Mouse (Mus musculus): ENCODE results near the gene Atg13. TPM values are rescaled to one million over a fixed set of nuclear protein-coding genes. Genes with fewer than 3 reads are reported as not detected.
A peak's percentile ranks its signal among the peaks of the same experiment; 100 is the strongest.

The Atg13 gene
- total RNA-seq (2012; rRNA removed), result 13.8 and 18.7 TPM in 2 replicates

DNA sequence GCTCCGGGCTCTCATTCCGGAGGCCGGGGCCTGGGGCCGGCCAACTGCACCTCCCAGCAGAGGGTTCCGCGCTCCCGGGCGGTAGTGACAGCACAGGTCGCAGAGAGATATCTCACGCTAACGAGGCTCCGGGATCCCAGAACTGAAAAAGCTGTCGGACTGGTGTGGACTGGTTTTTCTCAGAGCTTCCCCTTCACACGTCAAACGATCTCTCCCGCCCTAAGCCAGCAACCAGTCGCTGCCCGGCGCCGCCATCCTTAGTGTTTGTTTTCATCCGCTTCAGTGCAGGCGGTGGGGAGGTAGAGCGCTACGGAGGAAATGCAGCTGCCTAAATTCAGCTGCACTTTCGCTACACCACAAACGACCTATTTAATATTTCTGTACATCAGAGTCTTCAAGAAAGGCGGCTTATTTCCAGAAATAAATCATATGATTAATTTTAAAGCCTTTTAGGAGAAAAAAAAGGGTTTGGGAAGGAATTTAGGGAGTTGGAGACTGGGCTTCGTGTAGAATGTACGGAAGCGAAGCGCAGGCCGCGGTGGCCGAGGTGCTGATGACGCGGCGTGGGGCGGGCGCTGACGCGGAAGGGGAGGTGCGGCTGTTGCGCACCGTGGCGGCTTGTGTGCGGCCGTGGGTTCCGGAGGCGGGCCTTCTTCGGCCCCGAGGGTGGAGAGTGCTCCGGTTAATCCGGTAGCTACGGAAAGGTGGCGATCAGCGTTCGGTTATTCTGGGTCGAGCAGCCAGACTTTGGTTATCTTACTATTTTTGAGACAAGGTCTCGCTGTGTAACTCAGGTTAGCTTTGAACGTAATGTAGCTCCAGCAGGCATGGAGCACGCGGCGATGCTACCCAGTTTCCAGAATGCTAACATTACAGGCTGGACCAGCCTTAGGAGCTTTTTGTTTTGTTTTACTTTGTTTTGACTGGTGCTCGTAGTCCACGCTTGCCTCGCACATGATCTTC is at the start of gene Atg13, which contains the start of gene Harbi1:
TSS of gene Atg13 (minus strand) at position 305 of the 963 bp plus-strand sequence.
TSS of gene Harbi1 (plus strand) at position 581 of the 963 bp plus-strand sequence.
- Histone ChIP-seq H3K27ac (ENCODE audit: insufficient read depth, low read depth, low read length, poor library complexity, severe bottlenecking) (peak within 1 kb of the TSS; percentile 85), H3K9ac (ENCODE audit: insufficient read depth, low read depth, low read length, poor library complexity, severe bottlenecking) (peak within 1 kb of the TSS; percentile 94), H3K4me1 (ENCODE audit: control insufficient read depth in 2 of 2, insufficient read depth in 2 of 2, low read length in 2 of 2, poor library complexity in 1 of 2) (peaks cover 0 to 5% of the 10 kb centered on the region in 2 experiments; a peak in 2 of 4 replicates), H3K36me3 (ENCODE audit: control insufficient read depth, insufficient read depth, low read length, poor library complexity, severe bottlenecking) (peaks cover 8% of the 10 kb centered on the region; the same call in 1 of the 2 replicates), H3K9me3 (ENCODE audit: control insufficient read depth, insufficient read depth, low read depth, low read length) (no peaks in the 10 kb centered on the region), H3K4me3 (ENCODE audit: insufficient read depth in 1 of 2, low read depth in 1 of 2, low read length in 2 of 2, poor library complexity in 1 of 2, severe bottlenecking in 1 of 2) (peak within 1 kb of the TSS; percentile 85 to 95)
- peak; percentile 77 for DNase-seq (ENCODE audit: low read depth, low spot score)
- in situ Hi-C loops (cut with MboI; ENCODE audit: low sequenced_read_pairs in 2 of 2, unreplicated experiment in 2 of 2), result no loop called here
- TF ChIP-seq CHD2 (IDR thresholded peaks at IDR 0.05; ENCODE audit: low read depth, low read length), result peak; percentile 45; the same call in 1 of the 2 replicates
- peak; percentile 100 for TF ChIP-seq ZC3H11A (IDR thresholded peaks at IDR 0.05; ENCODE audit: borderline replicate concordance, low read depth, low read length)
- peak; percentile 71; the same call in 1 of the 2 replicates for TF ChIP-seq HCFC1 (IDR thresholded peaks at IDR 0.05; ENCODE audit: borderline replicate concordance, insufficient read depth, low read length)
- TF ChIP-seq ZNF384 (IDR thresholded peaks at IDR 0.05; ENCODE audit: low read depth, low read length), result no peak

- no peaks in the 10 kb centered on the region for H3K4me1 ChIP-seq (ENCODE audit: control insufficient read depth in 2 of 2, insufficient read depth in 2 of 2, low read length in 2 of 2, poor library complexity in 1 of 2)
- H3K9ac ChIP-seq (ENCODE audit: insufficient read depth, low read depth, low read length, poor library complexity, severe bottlenecking), result no peak overlapping the region
- no peaks in the 10 kb centered on the region for H3K9me3 ChIP-seq (ENCODE audit: control insufficient read depth, insufficient read depth, low read depth, low read length)
- H3K4me3 ChIP-seq (ENCODE audit: insufficient read depth in 1 of 2, low read depth in 1 of 2, low read length in 2 of 2, poor library complexity in 1 of 2, severe bottlenecking in 1 of 2), result no peak overlapping the region
- no peak overlapping the region for H3K27ac ChIP-seq (ENCODE audit: insufficient read depth, low read depth, low read length, poor library complexity, severe bottlenecking)
- no peak for TF ChIP-seq MAFK (IDR thresholded peaks at IDR 0.05; ENCODE audit: insufficient read depth, low read depth, low read length)
- TF ChIP-seq CHD2 (IDR thresholded peaks at IDR 0.05; ENCODE audit: low read depth, low read length), result no peak
- no peak for TF ChIP-seq ZNF384 (IDR thresholded peaks at IDR 0.05; ENCODE audit: low read depth, low read length)
- TF ChIP-seq HCFC1 (IDR thresholded peaks at IDR 0.05; ENCODE audit: borderline replicate concordance, insufficient read depth, low read length), result no peak
- no peak for TF ChIP-seq ZC3H11A (IDR thresholded peaks at IDR 0.05; ENCODE audit: borderline replicate concordance, low read depth, low read length)
- H3K36me3 ChIP-seq (ENCODE audit: control insufficient read depth, insufficient read depth, low read length, poor library complexity, severe bottlenecking), result no peaks in the 10 kb centered on the region
- no peak for DNase-seq (ENCODE audit: low read depth, low spot score)
- in situ Hi-C loops (cut with MboI; ENCODE audit: low sequenced_read_pairs in 2 of 2, unreplicated experiment in 2 of 2), result no loop called here
Observed at GRCm38 (mm10) chr2:91749811-91750261, 39.5 kb upstream of the Atg13 start.

GRCm38 (mm10) chr2:91744686-91745085 is 34.3 kb upstream of the Atg13 start:
- H3K27ac ChIP-seq (ENCODE audit: insufficient read depth, low read depth, low read length, poor library complexity, severe bottlenecking), result no peak overlapping the region
- no peaks in the 10 kb centered on the region for H3K9me3 ChIP-seq (ENCODE audit: control insufficient read depth, insufficient read depth, low read depth, low read length)
- H3K4me1 ChIP-seq (ENCODE audit: control insufficient read depth in 2 of 2, insufficient read depth in 2 of 2, low read length in 2 of 2, poor library complexity in 1 of 2), result peaks cover 0 to 3% of the 10 kb centered on the region in 2 experiments; a peak in 1 of 4 replicates
- H3K9ac ChIP-seq (ENCODE audit: insufficient read depth, low read depth, low read length, poor library complexity, severe bottlenecking), result no peak overlapping the region
- in situ Hi-C loops (cut with MboI; ENCODE audit: low sequenced_read_pairs in 2 of 2, unreplicated experiment in 2 of 2), result no loop called here
- TF ChIP-seq ZC3H11A (IDR thresholded peaks at IDR 0.05; ENCODE audit: borderline replicate concordance, low read depth, low read length) (no peak), HCFC1 (IDR thresholded peaks at IDR 0.05; ENCODE audit: borderline replicate concordance, insufficient read depth, low read length) (no peak), MAFK (IDR thresholded peaks at IDR 0.05; ENCODE audit: insufficient read depth, low read depth, low read length) (no peak), ZNF384 (IDR thresholded peaks at IDR 0.05; ENCODE audit: low read depth, low read length) (no peak), CHD2 (IDR thresholded peaks at IDR 0.05; ENCODE audit: low read depth, low read length) (no peak)
- no peaks in the 10 kb centered on the region; the same call in 1 of the 2 replicates for H3K36me3 ChIP-seq (ENCODE audit: control insufficient read depth, insufficient read depth, low read length, poor library complexity, severe bottlenecking)
- no peak for DNase-seq (ENCODE audit: low read depth, low spot score)
- H3K4me3 ChIP-seq (ENCODE audit: insufficient read depth in 1 of 2, low read depth in 1 of 2, low read length in 2 of 2, poor library complexity in 1 of 2, severe bottlenecking in 1 of 2), result 0 out of 4 replicates have a peak overlapping the region, but pooled peaks of 1 of the 2 experiments have one; percentile 7

DNA sequence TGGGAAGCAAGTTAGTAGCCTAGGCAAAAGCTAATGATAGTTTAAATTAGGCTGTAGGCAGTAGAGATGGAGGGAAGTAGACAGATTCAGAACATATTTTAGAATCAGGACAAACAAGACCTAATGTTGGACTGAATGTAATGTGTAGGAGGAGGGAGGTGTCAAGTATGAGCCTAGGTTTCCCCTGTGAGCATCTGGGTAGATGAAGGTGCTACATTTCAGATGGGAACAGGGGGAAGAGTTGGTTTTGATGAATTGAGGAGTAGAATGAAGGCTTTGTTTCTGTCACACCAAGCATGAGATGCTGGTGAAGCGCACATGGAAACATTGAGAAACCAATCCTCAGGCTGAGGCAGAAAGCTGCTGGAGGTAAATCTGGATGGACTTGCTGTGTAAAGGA is 29.2 kb upstream of the Atg13 start:
- in situ Hi-C loops (cut with MboI; ENCODE audit: low sequenced_read_pairs in 2 of 2, unreplicated experiment in 2 of 2), result no loop called here
- no peak overlapping the region for H3K4me3 ChIP-seq (ENCODE audit: insufficient read depth in 1 of 2, low read depth in 1 of 2, low read length in 2 of 2, poor library complexity in 1 of 2, severe bottlenecking in 1 of 2)
- DNase-seq (ENCODE audit: low read depth, low spot score), result no peak
- H3K9ac ChIP-seq (ENCODE audit: insufficient read depth, low read depth, low read length, poor library complexity, severe bottlenecking), result no peak overlapping the region
- H3K36me3 ChIP-seq (ENCODE audit: control insufficient read depth, insufficient read depth, low read length, poor library complexity, severe bottlenecking), result no peaks in the 10 kb centered on the region; the same call in 1 of the 2 replicates
- H3K4me1 ChIP-seq (ENCODE audit: control insufficient read depth in 2 of 2, insufficient read depth in 2 of 2, low read length in 2 of 2, poor library complexity in 1 of 2), result peaks cover 4 to 5% of the 10 kb centered on the region in 2 experiments; a peak in 3 of 4 replicates
- TF ChIP-seq CHD2 (IDR thresholded peaks at IDR 0.05; ENCODE audit: low read depth, low read length), result no peak
- no peak for TF ChIP-seq MAFK (IDR thresholded peaks at IDR 0.05; ENCODE audit: insufficient read depth, low read depth, low read length)
- TF ChIP-seq ZC3H11A (IDR thresholded peaks at IDR 0.05; ENCODE audit: borderline replicate concordance, low read depth, low read length), result no peak
- TF ChIP-seq HCFC1 (IDR thresholded peaks at IDR 0.05; ENCODE audit: borderline replicate concordance, insufficient read depth, low read length), result no peak
- no peak for TF ChIP-seq ZNF384 (IDR thresholded peaks at IDR 0.05; ENCODE audit: low read depth, low read length)
- no peaks in the 10 kb centered on the region for H3K9me3 ChIP-seq (ENCODE audit: control insufficient read depth, insufficient read depth, low read depth, low read length)
- H3K27ac ChIP-seq (ENCODE audit: insufficient read depth, low read depth, low read length, poor library complexity, severe bottlenecking), result no peak overlapping the region
